Mouse (Mus musculus): ENCODE results near the gene Stam2. TPM values are rescaled to one million over a fixed set of nuclear protein-coding genes. Genes with fewer than 3 reads are reported as not detected.

Gene Stam2
- polyA plus RNA-seq (2016; fragmentation: Nextera tagmentation; extraction: Ambion mirVana), result 30.5 and 35.2 TPM in 2 replicates

GRCm38 (mm10) chr2:52742256-52743158 lies at the start of gene Stam2:
Stam2 (minus strand) TSS chr2:52742281.
- 0 out of 2 replicates have a peak, but pooled peaks cover 4% of the 10 kb centered on the region for H3K4me1 ChIP-seq
- peak; percentile 95 for DNase-seq (ENCODE audit: low spot score)
- peaks cover 6% of the 10 kb centered on the region; the same call in 1 of the 2 replicates for H3K36me3 ChIP-seq
- no peaks in the 10 kb centered on the region for H3K27me3 ChIP-seq (ENCODE audit: insufficient read depth, poor library complexity, severe bottlenecking)
- H3K27ac ChIP-seq, result peak within 1 kb of the TSS; percentile 100
- WGBS, result 7% methylated on average over 54 of the region's 54 CpGs
- H3K4me3 ChIP-seq, result peak within 1 kb of the TSS; percentile 83
- H3K9me3 ChIP-seq, result no peaks in the 10 kb centered on the region

GRCm38 (mm10) chr2:52785106-52785721 lies 43.1 kb upstream of the Stam2 start:
- no peaks in the 10 kb centered on the region for H3K9me3 ChIP-seq
- no peaks in the 10 kb centered on the region for H3K36me3 ChIP-seq
- no peak overlapping the region for H3K4me3 ChIP-seq
- no peak overlapping the region for H3K27ac ChIP-seq
- no peak for DNase-seq (ENCODE audit: low spot score)
- no peaks in the 10 kb centered on the region for H3K27me3 ChIP-seq (ENCODE audit: insufficient read depth, poor library complexity, severe bottlenecking)
- peaks cover 11% of the 10 kb centered on the region for H3K4me1 ChIP-seq
- WGBS, result 35% methylated on average over 3 of the region's 3 CpGs

- no peak for DNase-seq (ENCODE audit: low spot score)
- Histone ChIP-seq H3K27me3 (ENCODE audit: insufficient read depth, poor library complexity, severe bottlenecking) (no peaks in the 10 kb centered on the region), H3K9me3 (no peaks in the 10 kb centered on the region), H3K36me3 (no peaks in the 10 kb centered on the region), H3K27ac (no peak overlapping the region), H3K4me1 (peaks cover 6% of the 10 kb centered on the region), H3K4me3 (no peak overlapping the region)
- 86% methylated on average over 10 of the region's 10 CpGs for WGBS
Measured at GRCm38 (mm10) chr2:52779987-52780386, 37.9 kb upstream of the Stam2 start.

DNA sequence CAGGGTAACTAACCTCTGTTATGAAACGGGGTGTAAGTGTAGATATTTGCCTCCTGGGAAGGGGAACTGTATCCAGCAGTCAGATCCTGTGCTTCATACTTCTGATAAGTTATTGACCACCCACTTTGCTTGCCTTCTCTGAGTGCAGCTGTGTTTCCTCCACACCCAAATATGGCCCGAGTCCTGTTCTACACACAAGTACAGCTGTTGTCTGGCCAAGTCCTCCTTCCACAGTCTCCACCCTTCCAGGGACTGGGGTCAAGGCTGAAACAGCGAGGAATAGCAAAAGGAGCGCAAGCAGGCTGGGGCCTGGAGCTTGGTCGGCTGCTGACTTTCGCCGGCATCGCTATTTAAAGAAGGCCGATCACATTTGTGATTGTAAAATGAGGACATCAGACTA lies 37.3 kb upstream of the Stam2 start:
- H3K4me3 ChIP-seq, result no peak overlapping the region
- H3K4me1 ChIP-seq, result no peaks in the 10 kb centered on the region
- no peaks in the 10 kb centered on the region for H3K9me3 ChIP-seq
- WGBS, result 88% methylated on average over 9 of the region's 9 CpGs
- no peak overlapping the region for H3K27ac ChIP-seq
- no peaks in the 10 kb centered on the region for H3K27me3 ChIP-seq (ENCODE audit: insufficient read depth, poor library complexity, severe bottlenecking)
- H3K36me3 ChIP-seq, result no peaks in the 10 kb centered on the region
- DNase-seq (ENCODE audit: low spot score), result no peak

DNA sequence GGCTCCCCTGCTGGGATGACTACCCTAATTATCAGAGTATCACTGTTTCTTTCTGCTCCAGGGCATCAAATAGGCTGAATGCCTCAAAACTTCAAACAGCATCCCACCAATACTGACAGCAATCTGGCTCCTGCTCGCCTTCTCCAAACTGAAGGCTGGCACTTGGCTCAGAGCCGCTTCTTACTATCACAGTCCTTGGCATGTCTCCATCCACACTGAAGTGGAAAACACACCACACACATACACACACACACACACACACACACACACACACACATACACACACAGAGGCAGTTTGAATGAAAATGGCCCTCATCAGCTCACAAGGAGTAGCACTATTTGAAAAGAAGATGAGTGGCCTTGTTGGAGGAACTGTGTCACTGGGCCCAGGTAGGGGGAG lies 35.8 kb upstream of the Stam2 start:
- Histone ChIP-seq H3K36me3 (no peaks in the 10 kb centered on the region), H3K9me3 (no peaks in the 10 kb centered on the region), H3K27ac (no peak overlapping the region), H3K27me3 (ENCODE audit: insufficient read depth, poor library complexity, severe bottlenecking) (no peaks in the 10 kb centered on the region), H3K4me3 (no peak overlapping the region), H3K4me1 (no peaks in the 10 kb centered on the region)
- DNase-seq (ENCODE audit: low spot score), result no peak
- 70% methylated on average over 2 of the region's 2 CpGs for WGBS

- Histone ChIP-seq H3K27me3 (ENCODE audit: insufficient read depth, poor library complexity, severe bottlenecking) (no peaks in the 10 kb centered on the region), H3K9me3 (no peaks in the 10 kb centered on the region), H3K27ac (no peak overlapping the region), H3K4me3 (no peak overlapping the region), H3K36me3 (no peaks in the 10 kb centered on the region), H3K4me1 (no peaks in the 10 kb centered on the region)
- WGBS, result 65% methylated on average over 1 of the region's 1 CpGs
- no peak for DNase-seq (ENCODE audit: low spot score)
Measured at GRCm38 (mm10) chr2:52774373-52774772, 32.3 kb upstream of the Stam2 start.

DNA sequence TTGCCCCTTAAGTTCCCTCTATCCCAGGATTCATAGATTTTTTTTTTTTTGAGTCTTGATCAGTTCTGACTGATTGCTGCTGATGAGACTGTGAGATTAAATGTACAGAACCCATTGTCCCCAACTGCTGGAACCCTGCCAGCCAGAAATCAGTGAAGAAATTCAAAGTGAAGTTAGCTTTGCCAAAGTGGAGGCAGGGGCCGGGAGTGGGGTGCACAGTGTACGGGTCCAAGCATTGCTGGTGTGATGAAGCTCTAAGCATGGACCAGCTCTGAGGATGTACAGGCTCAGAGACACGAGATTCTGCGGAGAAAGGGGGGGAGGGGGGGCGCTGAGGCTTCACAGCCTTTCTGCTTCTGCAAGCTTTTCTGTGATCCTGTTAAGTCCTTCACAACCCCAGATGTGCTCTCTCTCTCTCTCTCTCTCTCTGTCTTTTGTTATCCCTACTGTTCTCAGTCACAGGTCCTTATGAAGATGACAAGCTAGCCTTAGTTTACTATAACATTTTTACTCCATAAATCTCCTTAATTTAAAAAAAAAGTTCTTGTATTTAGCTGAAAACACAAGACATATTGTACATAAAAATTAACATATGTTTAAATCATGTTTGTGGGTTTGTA lies 30.8 kb upstream of the Stam2 start:
- Histone ChIP-seq H3K27me3 (ENCODE audit: insufficient read depth, poor library complexity, severe bottlenecking) (no peaks in the 10 kb centered on the region), H3K4me1 (no peaks in the 10 kb centered on the region), H3K27ac (no peak overlapping the region), H3K9me3 (no peaks in the 10 kb centered on the region), H3K36me3 (no peaks in the 10 kb centered on the region), H3K4me3 (no peak overlapping the region)
- DNase-seq (ENCODE audit: low spot score), result no peak
- 45% methylated on average over 5 of the region's 5 CpGs for WGBS

GRCm38 (mm10) chr2:52765130-52765529 lies 23.0 kb upstream of the Stam2 start:
- H3K27ac ChIP-seq, result no peak overlapping the region
- no peak overlapping the region for H3K4me3 ChIP-seq
- no peaks in the 10 kb centered on the region for H3K9me3 ChIP-seq
- 88% methylated on average over 6 of the region's 6 CpGs for WGBS
- DNase-seq (ENCODE audit: low spot score), result no peak
- H3K36me3 ChIP-seq, result no peaks in the 10 kb centered on the region
- H3K4me1 ChIP-seq, result no peaks in the 10 kb centered on the region
- no peaks in the 10 kb centered on the region for H3K27me3 ChIP-seq (ENCODE audit: insufficient read depth, poor library complexity, severe bottlenecking)

GRCm38 (mm10) chr2:52763891-52764290 lies 21.8 kb upstream of the Stam2 start:
- DNase-seq (ENCODE audit: low spot score), result no peak
- H3K9me3 ChIP-seq, result no peaks in the 10 kb centered on the region
- no peaks in the 10 kb centered on the region for H3K36me3 ChIP-seq
- 87% methylated on average over 14 of the region's 14 CpGs for WGBS
- H3K4me1 ChIP-seq, result no peaks in the 10 kb centered on the region
- H3K4me3 ChIP-seq, result no peak overlapping the region
- H3K27me3 ChIP-seq (ENCODE audit: insufficient read depth, poor library complexity, severe bottlenecking), result no peaks in the 10 kb centered on the region
- no peak overlapping the region for H3K27ac ChIP-seq

DNA sequence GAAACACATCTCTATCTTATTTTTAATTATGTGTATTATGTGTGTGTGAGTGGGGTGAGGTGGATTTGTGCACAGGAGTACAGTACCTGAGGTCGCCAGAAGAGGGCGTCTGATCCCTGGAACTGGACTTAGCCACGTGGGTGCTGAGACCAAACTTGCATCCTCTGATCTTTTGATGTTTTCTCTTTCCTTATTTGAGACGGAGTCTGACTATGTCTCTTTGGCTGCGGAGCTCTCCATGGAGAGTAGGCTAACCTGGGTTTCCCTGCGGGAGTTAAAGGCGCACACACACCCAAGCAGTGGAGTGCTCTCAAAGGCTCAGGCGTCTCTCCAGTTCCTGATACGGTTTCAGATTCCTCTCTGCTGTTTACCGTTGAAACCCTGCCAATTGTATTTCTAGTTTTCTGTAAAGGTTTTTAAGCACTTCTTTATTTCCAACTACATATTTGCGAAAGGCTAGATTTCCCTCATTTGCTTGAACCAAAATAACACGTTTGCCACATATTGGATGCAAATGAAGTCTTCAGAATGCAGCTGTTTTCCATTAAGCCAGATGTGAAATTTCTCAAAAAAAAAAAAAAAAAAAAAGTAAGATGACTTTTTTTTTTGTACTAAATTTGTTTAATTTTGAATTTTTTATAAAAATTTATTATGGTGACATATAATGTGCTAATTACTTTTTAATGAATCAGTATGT lies 21.1 kb upstream of the Stam2 start:
- H3K27me3 ChIP-seq (ENCODE audit: insufficient read depth, poor library complexity, severe bottlenecking), result no peaks in the 10 kb centered on the region
- H3K36me3 ChIP-seq, result no peaks in the 10 kb centered on the region
- DNase-seq (ENCODE audit: low spot score), result peak; percentile 84
- peak overlapping the region; percentile 43 for H3K4me3 ChIP-seq
- WGBS, result 16% methylated on average over 12 of the region's 12 CpGs
- H3K9me3 ChIP-seq, result no peaks in the 10 kb centered on the region
- no peak overlapping the region for H3K27ac ChIP-seq
- H3K4me1 ChIP-seq, result no peaks in the 10 kb centered on the region

DNA sequence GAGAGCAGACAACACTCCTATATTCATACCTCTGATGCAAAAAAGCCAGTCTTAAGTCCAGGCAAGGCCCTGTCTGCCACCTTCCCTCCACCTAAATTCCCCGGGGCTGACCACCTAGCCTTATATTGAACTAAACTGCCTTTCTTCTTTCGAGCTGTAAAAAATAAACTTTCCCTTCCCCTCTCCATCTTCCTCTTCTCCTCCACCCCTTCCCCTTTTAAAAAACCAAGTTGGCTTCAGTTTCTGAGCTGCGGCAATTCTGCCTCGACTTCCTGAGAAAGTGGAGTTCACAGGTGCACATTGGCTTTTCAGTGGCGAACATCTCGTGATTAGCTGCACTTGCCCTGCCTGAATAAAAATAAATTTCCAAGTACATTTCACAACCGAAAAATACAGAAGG lies 20.4 kb upstream of the Stam2 start:
- Histone ChIP-seq H3K4me3 (no peak overlapping the region), H3K9me3 (no peaks in the 10 kb centered on the region), H3K27me3 (ENCODE audit: insufficient read depth, poor library complexity, severe bottlenecking) (no peaks in the 10 kb centered on the region), H3K36me3 (no peaks in the 10 kb centered on the region), H3K27ac (no peak overlapping the region), H3K4me1 (no peaks in the 10 kb centered on the region)
- 65% methylated on average over 7 of the region's 7 CpGs for WGBS
- no peak for DNase-seq (ENCODE audit: low spot score)

DNA sequence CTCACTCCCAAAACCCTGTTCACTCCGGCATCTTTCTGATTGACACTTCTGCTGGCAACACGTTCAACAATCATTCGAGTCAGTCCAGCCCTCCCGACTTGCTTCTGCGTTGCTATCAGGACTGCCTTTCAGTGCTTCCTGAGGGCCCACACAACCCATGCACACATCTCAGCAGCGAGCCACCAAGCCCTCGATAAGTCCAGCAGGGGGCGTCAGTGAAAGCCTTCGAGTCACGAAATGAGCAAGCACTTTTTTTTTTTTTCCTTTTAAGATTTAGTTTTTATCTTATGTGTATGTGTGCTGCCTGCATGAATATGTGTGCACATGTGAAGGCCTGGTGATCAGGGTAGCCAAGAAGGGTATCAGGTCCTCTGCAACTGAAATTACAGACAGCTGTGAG lies 16.5 kb upstream of the Stam2 start:
- H3K27me3 ChIP-seq (ENCODE audit: insufficient read depth, poor library complexity, severe bottlenecking), result no peaks in the 10 kb centered on the region
- no peaks in the 10 kb centered on the region for H3K9me3 ChIP-seq
- H3K4me3 ChIP-seq, result no peak overlapping the region
- no peaks in the 10 kb centered on the region for H3K4me1 ChIP-seq
- WGBS, result 16% methylated on average over 10 of the region's 10 CpGs
- no peak for DNase-seq (ENCODE audit: low spot score)
- H3K27ac ChIP-seq, result no peak overlapping the region
- no peaks in the 10 kb centered on the region for H3K36me3 ChIP-seq
